Mouse (Mus musculus): ENCODE data around the gene 1600014C10Rik. TPM values are rescaled to one million over a fixed set of nuclear protein-coding genes. Genes with fewer than 3 reads are reported as not detected.

1600014C10Rik gene
- total RNA-seq (2021): 10 to 100 TPM; 17.4 to 20.6 TPM
- long read RNA-seq, experiment 1, transcript 1600014C10Rik-205 (3 exons, 3,283 nt): major isoform, 29 of 35 reads
- long read RNA-seq, experiment 1, partial matches to known transcripts: 1 of 35 reads
- long read RNA-seq, experiment 1, other reads (novel, unspliced or antisense): 4 of 35 reads
- long read RNA-seq, experiment 2, transcript 1600014C10Rik-205 (3 exons, 3,283 nt): major isoform, 36 of 41 reads
- long read RNA-seq, experiment 2, partial matches to known transcripts: 1 of 41 reads
- long read RNA-seq, experiment 2, other reads (novel, unspliced or antisense): 4 of 41 reads

- DNase-seq (ENCODE audit: low spot score in 2 of 2): peak in 1 of 2 experiments; percentile 31
Measured at GRCm38 (mm10) chr7:38182962-38183687, at the start of gene 1600014C10Rik. 1600014C10Rik (plus strand) TSS chr7:38183217.

DNA sequence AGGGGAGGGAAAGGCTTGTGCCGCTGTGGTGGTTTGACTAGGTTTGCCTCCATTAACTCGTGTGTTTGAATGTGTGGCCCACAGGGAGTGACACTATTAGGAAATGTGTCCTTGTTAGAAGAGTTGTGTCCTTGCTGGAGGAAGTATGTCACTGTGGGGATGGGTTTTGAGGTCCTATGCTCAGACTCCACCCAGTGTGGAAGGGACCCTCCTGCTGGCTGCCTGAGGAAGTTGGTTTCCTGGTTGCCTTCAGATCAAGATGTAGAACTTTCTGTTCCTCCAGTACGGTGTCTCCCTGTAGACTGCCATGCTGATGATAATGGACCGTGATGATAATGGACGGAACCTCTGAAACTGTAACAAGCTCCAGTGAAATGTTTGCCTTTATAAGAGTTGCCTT is 48.5 kb upstream of the 1600014C10Rik start:
- no peak for DNase-seq (ENCODE audit: low spot score in 2 of 2)

- DNase-seq (ENCODE audit: low spot score in 2 of 2): peak; percentile 34 to 52
Measured at GRCm38 (mm10) chr7:38140324-38140723, 42.7 kb upstream of the 1600014C10Rik start.

GRCm38 (mm10) chr7:38141747-38142545 is 41.1 kb upstream of the 1600014C10Rik start:
- DNase-seq (ENCODE audit: low spot score in 2 of 2): peak; percentile 80 to 87

GRCm38 (mm10) chr7:38147477-38147876 is 35.5 kb upstream of the 1600014C10Rik start:
- no peak for DNase-seq (ENCODE audit: low spot score in 2 of 2)

DNA sequence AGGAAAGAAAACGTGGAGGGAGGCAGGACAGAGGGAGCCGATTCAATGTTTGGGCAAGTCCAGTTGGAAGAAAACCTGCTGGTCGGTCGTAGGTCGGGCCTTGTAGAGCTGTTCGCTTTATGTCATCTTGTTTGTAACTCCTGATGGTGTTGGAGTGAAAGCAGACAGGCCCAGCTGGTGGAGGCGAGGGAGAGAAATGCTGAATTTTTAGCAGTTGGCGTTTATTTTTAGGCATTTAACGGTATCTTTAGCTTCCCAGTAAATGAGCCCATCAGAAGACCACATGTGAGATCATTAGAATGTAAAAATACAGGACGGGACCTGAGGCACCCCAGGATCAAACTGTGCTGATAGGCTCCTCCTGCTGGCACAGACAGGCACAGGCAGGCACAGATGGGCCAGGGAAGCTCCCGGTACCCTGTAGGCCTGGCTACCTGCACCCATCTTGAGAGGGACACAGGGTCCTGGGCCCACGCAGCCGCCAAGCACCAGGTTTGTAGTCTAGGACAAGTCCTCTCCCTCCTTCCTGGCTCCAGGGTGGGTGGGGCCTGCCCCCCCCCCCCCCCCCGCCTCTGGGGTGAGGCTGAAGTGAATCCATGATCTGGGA is 31.2 kb upstream of the 1600014C10Rik start:
- peak; percentile 42 to 62 for DNase-seq (ENCODE audit: low spot score in 2 of 2)

DNA sequence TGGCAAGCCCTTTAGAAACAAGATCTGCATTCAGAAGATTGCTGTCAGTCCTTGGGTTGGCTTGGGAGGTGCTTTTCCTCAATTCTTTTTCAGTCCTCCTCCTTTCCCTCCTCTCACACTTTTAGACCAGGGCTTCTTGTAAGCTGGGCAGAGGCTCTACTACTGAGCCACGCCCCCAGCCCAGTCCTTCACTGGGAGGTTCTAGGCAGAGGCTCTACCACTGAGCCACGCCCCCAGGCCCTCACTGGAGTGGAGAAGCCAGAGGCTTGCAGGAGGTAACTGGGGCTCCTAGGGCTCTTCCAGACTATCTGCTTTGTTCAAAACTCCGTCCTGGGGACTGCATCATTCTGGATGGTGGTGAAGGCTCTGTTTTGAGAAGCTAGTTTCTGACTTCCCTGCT is 30.4 kb upstream of the 1600014C10Rik start:
- no peak for DNase-seq (ENCODE audit: low spot score in 2 of 2)

GRCm38 (mm10) chr7:38155829-38156228 is 27.2 kb upstream of the 1600014C10Rik start:
- DNase-seq (ENCODE audit: low spot score in 2 of 2): no peak

GRCm38 (mm10) chr7:38158764-38159458 is 24.1 kb upstream of the 1600014C10Rik start:
- DNase-seq (ENCODE audit: low spot score in 2 of 2): no peak

DNA sequence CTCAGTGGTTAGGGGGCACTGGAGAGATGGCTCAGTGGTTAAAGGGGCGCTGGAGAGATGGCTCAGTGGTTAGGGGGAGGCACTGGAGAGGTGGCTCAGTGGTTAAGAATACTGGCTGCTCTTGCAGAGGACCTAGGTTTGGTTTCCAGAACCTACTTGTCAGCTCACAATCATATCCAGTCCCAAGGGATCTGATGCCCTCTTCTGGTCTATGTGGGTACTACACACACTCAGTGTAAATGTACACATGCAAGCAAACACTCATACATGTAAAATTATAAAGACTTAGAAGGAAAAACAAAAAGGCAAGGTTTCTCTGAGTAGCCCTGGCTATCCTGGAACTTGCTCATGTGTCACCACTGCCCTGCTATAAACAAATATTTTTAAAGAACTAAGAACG is 21.6 kb upstream of the 1600014C10Rik start:
- DNase-seq (ENCODE audit: low spot score in 2 of 2): no peak

DNA sequence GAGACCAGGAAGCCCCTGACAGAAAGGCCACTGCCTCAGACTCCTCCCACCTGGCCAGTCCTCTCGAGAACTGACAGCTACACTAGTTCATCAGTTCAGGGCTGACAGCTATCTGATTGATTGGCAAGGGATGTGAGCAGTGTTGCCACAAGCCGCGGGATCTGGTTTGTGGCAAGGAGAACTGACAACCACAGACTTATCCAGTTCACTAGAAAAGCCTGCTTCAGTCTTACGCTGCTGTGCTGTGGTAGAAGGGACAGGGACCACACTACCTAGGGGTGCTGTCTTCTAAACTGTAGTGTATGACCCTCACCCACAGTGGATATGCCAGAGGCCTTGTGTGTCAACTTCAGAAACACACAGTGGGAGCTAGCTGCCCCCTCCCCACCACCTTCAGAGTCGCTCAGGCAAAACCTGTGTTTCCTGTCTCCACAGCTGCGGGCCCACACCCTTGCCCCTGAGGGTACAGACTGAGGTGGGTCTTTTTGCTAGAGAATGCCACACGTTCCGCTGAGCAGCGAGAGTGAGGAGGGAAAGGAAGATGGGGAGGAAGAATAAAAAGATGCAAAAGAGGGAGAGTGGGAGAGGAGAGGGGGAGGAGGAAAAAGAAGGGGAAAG is 19.5 kb upstream of the 1600014C10Rik start:
- no peak for DNase-seq (ENCODE audit: low spot score in 2 of 2)

- no peak for DNase-seq (ENCODE audit: low spot score in 2 of 2)
Measured at GRCm38 (mm10) chr7:38166930-38167645, 15.9 kb upstream of the 1600014C10Rik start.

- DNase-seq (ENCODE audit: low spot score in 2 of 2): peak; percentile 58 to 85
Measured at GRCm38 (mm10) chr7:38167724-38168141, 15.3 kb upstream of the 1600014C10Rik start.

- no peak for DNase-seq (ENCODE audit: low spot score in 2 of 2)
Measured at GRCm38 (mm10) chr7:38173871-38174270, 9.1 kb upstream of the 1600014C10Rik start.

- DNase-seq (ENCODE audit: low spot score in 2 of 2): peak; percentile 57 to 60
Measured at GRCm38 (mm10) chr7:38174321-38175148, 8.5 kb upstream of the 1600014C10Rik start.

DNA sequence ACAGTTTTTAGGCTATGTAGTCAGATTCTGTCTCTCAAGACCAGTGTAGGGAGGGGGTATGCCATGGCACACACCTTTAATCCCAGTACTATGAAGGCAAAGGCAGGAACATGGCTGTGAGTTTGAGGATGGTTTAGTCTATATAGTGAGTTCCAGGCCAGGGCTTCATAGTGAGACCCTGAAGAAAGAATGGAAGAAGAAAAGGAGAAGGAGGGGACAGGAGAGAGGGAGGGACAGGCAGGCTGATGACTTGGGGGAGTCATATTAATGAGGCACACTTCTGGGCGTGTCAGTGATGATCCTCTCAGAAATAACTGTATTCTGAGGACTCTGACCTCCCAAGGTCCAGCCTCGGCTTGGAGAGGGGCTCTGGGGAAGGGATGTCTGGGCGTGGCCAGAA is 7.0 kb upstream of the 1600014C10Rik start:
- no peak for DNase-seq (ENCODE audit: low spot score in 2 of 2)

DNA sequence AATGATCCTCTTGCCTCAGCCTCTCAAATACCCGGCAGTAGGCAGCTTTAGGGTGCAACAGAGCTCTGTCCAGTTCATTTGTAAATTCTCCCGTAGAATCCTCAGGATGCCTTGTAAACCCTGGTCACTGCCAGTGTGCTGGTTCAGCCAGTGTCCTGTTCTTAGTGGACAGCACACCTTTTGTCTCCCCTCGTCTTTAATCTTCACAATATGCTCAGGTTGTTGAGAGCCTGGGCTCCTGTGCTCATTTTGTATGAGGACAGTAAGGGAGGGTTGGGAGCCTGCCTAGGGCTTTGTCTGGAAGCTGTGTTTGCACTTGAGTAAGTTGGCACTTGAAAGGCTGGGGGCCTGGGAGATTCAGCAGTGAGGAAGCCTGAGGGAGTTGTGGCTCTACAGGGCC is 3.1 kb upstream of the 1600014C10Rik start:
- no peak for DNase-seq (ENCODE audit: low spot score in 2 of 2)

DNA sequence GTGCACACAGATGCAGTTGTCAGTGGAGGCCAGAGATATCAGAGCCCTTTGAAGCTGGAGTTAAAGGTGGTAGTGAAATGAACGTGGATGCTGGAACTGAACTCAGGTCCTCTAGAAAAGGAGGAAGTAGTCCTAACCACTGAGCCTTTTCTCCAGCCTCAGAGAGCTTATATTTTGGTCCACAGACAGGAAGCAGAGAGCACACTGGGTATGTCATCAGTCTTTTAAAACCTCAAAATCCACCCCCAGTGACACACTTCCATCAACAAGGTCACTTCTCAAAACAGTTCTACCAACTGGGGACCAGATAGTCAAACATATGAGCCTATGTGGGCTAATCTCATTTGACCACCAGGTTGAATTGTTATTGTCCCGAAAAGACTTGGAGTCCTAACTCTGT is 1.7 kb upstream of the 1600014C10Rik start:
- no peak for DNase-seq (ENCODE audit: low spot score in 2 of 2)

GRCm38 (mm10) chr7:38182596-38182961 is 438 bp upstream of the 1600014C10Rik start:
- DNase-seq (ENCODE audit: low spot score in 2 of 2): peak; percentile 79 to 85

All from layer of hippocampus, postnatal 14 days (tissue).